In the genomic region with DNA sequence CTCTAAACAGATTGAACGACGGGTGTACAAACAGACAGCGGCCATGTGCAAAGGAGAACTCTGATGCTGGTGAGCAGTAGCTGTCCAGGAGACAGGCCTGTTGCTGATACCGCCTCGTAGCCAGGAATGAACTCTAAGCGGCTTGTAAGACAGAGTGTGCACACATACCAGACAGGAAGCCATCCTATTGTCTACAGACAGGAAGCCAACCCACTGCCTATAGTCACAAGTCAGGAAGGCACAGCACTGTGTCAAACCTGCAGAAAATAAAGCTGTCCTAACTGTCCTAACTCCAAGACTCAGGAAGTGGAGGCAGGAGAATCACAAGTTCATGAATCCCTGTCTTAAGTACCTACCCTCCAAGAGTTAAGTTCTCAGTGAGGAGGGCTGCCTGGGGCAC, we compare ENCODE assay signal across 23 mouse cellular contexts. TPM values are rescaled to one million over a fixed set of nuclear protein-coding genes. Genes with fewer than 3 reads are reported as not detected.
DNase-seq lines count a peak whose midpoint lies in the region; ATAC-seq lines count a peak whose summit lies in the region.
"Had no signal": no experiment of that assay in that cellular context is flagged by ENCODE, and none has a peak within 500 bp of the region (broad histone marks: within the 10 kb centered on the region; RNA-seq: fewer than 3 reads in every experiment).

No protein-coding gene starts in this region.

- 0 out of 4 replicates have a peak, but pooled peaks cover 0 to 2% of the 10 kb centered on the region in 2 experiments for H3K4me1 ChIP-seq in heart, embryonic 14.5 days (ENCODE audit: control insufficient read depth in 2 of 2, insufficient read depth in 2 of 2, low read length in 2 of 2)
- peaks cover 26% of the 10 kb centered on the region for H3K4me1 ChIP-seq in kidney, embryonic 15.5 days
- no peaks in the 10 kb centered on the region for H3K4me1 ChIP-seq in liver, embryonic 12.5 days
- no peaks in the 10 kb centered on the region; the same call in 1 of the 2 replicates for H3K4me1 ChIP-seq in liver, embryonic 11.5 days (replicated peaks; ENCODE audit: control insufficient read depth, insufficient read depth, low read length)
- H3K4me1 ChIP-seq in lung, embryonic 16.5 days (replicated peaks; ENCODE audit: control insufficient read depth, insufficient read depth, low read length), result no peaks in the 10 kb centered on the region
- H3K4me1 ChIP-seq: embryonic facial prominence, embryonic 12.5 days; forebrain, embryonic 15.5 days had no signal

- 63% methylated on average over 6 of the region's 6 CpGs for WGBS in heart, embryonic 14.5 days
- WGBS in kidney, embryonic 15.5 days, result 70% methylated on average over 6 of the region's 6 CpGs
- 51% methylated on average over 6 of the region's 6 CpGs for WGBS in liver, embryonic 12.5 days (ENCODE audit: insufficient replicate concordance)
- 69% methylated on average over 6 of the region's 6 CpGs for WGBS in liver, embryonic 11.5 days
- 46% methylated on average over 6 of the region's 6 CpGs for WGBS in lung, embryonic 16.5 days

- H3K27ac ChIP-seq in heart, embryonic 14.5 days (replicated peaks in 1 of 2; ENCODE audit: control insufficient read depth in 1 of 2, insufficient read depth in 1 of 2, low read depth in 2 of 2, low read length in 2 of 2), result 0 out of 4 replicates have a peak overlapping the region, but pooled peaks of 1 of the 2 experiments have one; percentile 37
- peak overlapping the region; percentile 48 for H3K27ac ChIP-seq in kidney, embryonic 15.5 days
- H3K27ac ChIP-seq in liver, embryonic 12.5 days, result 0 out of 2 replicates have a peak overlapping the region, but pooled peaks have one; percentile 14
- no peak overlapping the region; the same call in 1 of the 2 replicates for H3K27ac ChIP-seq in liver, embryonic 11.5 days (ENCODE audit: low read depth, low read length)
- peak overlapping the region; percentile 71 for H3K27ac ChIP-seq in lung, embryonic 16.5 days (ENCODE audit: low read length)
- H3K27ac ChIP-seq: embryonic facial prominence, embryonic 12.5 days; forebrain, embryonic 15.5 days; hindbrain, embryonic 15.5 days had no signal

- DNase-seq in heart, postnatal 25 days (ENCODE audit: low spot score), result no peak
- DNase-seq in kidney, adult 11 months, result no peak
- no peak for DNase-seq in liver, embryonic 11.5 days (ENCODE audit: low spot score)
- no peak for DNase-seq in lung, postnatal 36 days
- DNase-seq: adrenal gland, postnatal 14 days; cerebellum, adult 11-12 months; cerebellum, adult 9-10 months; cerebellum, postnatal 25 days; gastrocnemius, postnatal 36 days; heart, adult 18-20 months had no signal

- intact Hi-C loops in heart, postnatal 25 days (cut with DNase I), result no loop called here

- no peaks in the 10 kb centered on the region for H3K9me3 ChIP-seq in heart, embryonic 14.5 days (ENCODE audit: control insufficient read depth, low read length)
- no peaks in the 10 kb centered on the region for H3K9me3 ChIP-seq in kidney, embryonic 15.5 days (replicated peaks)
- H3K9me3 ChIP-seq in liver, embryonic 12.5 days (replicated peaks), result no peaks in the 10 kb centered on the region
- H3K9me3 ChIP-seq in liver, embryonic 11.5 days (ENCODE audit: control insufficient read depth, low read length), result no peaks in the 10 kb centered on the region
- H3K9me3 ChIP-seq in lung, embryonic 16.5 days (ENCODE audit: control insufficient read depth, low read length), result no peaks in the 10 kb centered on the region
- H3K9me3 ChIP-seq: embryonic facial prominence, embryonic 12.5 days; forebrain, embryonic 15.5 days; hindbrain, embryonic 15.5 days had no signal

- H3K36me3 ChIP-seq in heart, embryonic 14.5 days (ENCODE audit: control insufficient read depth, insufficient read depth, low read length), result no peaks in the 10 kb centered on the region
- no peaks in the 10 kb centered on the region for H3K36me3 ChIP-seq in kidney, embryonic 15.5 days
- no peaks in the 10 kb centered on the region for H3K36me3 ChIP-seq in liver, embryonic 12.5 days
- H3K36me3 ChIP-seq in liver, embryonic 11.5 days (ENCODE audit: control insufficient read depth, insufficient read depth, low read length), result no peaks in the 10 kb centered on the region
- H3K36me3 ChIP-seq in lung, embryonic 16.5 days (ENCODE audit: control insufficient read depth, insufficient read depth, low read length), result no peaks in the 10 kb centered on the region
- H3K36me3 ChIP-seq: embryonic facial prominence, embryonic 12.5 days; forebrain, embryonic 15.5 days; hindbrain, embryonic 15.5 days had no signal

- H3K4me2 ChIP-seq in heart, embryonic 14.5 days (ENCODE audit: low read length), result no peak overlapping the region
- no peak overlapping the region for H3K4me2 ChIP-seq in kidney, embryonic 15.5 days
- no peak overlapping the region for H3K4me2 ChIP-seq in liver, embryonic 12.5 days
- H3K4me2 ChIP-seq in liver, embryonic 11.5 days, result no peak overlapping the region
- H3K4me2 ChIP-seq in lung, embryonic 16.5 days (ENCODE audit: low read depth, low read length), result no peak overlapping the region
- H3K4me2 ChIP-seq: embryonic facial prominence, embryonic 12.5 days; forebrain, embryonic 15.5 days; hindbrain, embryonic 15.5 days had no signal

- ATAC-seq in heart, embryonic 14.5 days (ENCODE audit: insufficient number of reproducible peaks, insufficient read depth, low FRiP score, low read depth), result peak; percentile 58
- no peak; the same call in 1 of the 2 replicates for ATAC-seq in kidney, embryonic 15.5 days (replicated peaks; ENCODE audit: low FRiP score)
- no peak for ATAC-seq in liver, embryonic 12.5 days
- no peak; the same call in 1 of the 2 replicates for ATAC-seq in liver, embryonic 11.5 days (replicated peaks; ENCODE audit: low FRiP score)
- peak; percentile 76 for ATAC-seq in lung, embryonic 16.5 days (ENCODE audit: low read depth)
- ATAC-seq: activated CD4-positive, CD25-positive, alpha-beta regulatory T cell, adult 4 months; forebrain, embryonic 15.5 days; Patski had no signal

- H3K27me3 ChIP-seq in heart, embryonic 14.5 days (ENCODE audit: control insufficient read depth, insufficient read depth, low read length), result no peaks in the 10 kb centered on the region
- H3K27me3 ChIP-seq in kidney, embryonic 15.5 days, result peaks cover 97% of the 10 kb centered on the region
- H3K27me3 ChIP-seq in liver, embryonic 12.5 days (replicated peaks), result peaks cover 7% of the 10 kb centered on the region; the same call in 1 of the 2 replicates
- no peaks in the 10 kb centered on the region for H3K27me3 ChIP-seq in liver, embryonic 11.5 days (replicated peaks; ENCODE audit: control insufficient read depth, insufficient read depth, low read length)
- H3K27me3 ChIP-seq in lung, embryonic 16.5 days (ENCODE audit: control insufficient read depth, insufficient read depth, low read depth, low read length), result no peaks in the 10 kb centered on the region
- H3K27me3 ChIP-seq: forebrain, embryonic 15.5 days had no signal

- no peak overlapping the region for H3K4me3 ChIP-seq in heart, embryonic 14.5 days (ENCODE audit: control insufficient read depth in 1 of 2, insufficient read depth in 1 of 2, low read depth in 1 of 2, low read length in 2 of 2)
- H3K4me3 ChIP-seq in kidney, embryonic 15.5 days (replicated peaks), result no peak overlapping the region
- H3K4me3 ChIP-seq in liver, embryonic 12.5 days, result no peak overlapping the region
- H3K4me3 ChIP-seq in liver, embryonic 11.5 days (ENCODE audit: low read depth, low read length), result no peak overlapping the region
- no peak overlapping the region for H3K4me3 ChIP-seq in lung, embryonic 16.5 days (ENCODE audit: low read length)
- H3K4me3 ChIP-seq: embryonic facial prominence, embryonic 12.5 days; forebrain, embryonic 15.5 days; hindbrain, embryonic 15.5 days had no signal

- H3K9ac ChIP-seq in heart, embryonic 14.5 days (ENCODE audit: low read length), result no peak overlapping the region
- H3K9ac ChIP-seq in kidney, embryonic 15.5 days, result no peak overlapping the region
- H3K9ac ChIP-seq in liver, embryonic 12.5 days, result no peak overlapping the region
- H3K9ac ChIP-seq in liver, embryonic 11.5 days (ENCODE audit: low read depth, low read length), result no peak overlapping the region
- H3K9ac ChIP-seq in lung, embryonic 16.5 days (ENCODE audit: low read length), result no peak overlapping the region
- H3K9ac ChIP-seq: embryonic facial prominence, embryonic 12.5 days; forebrain, embryonic 15.5 days; hindbrain, embryonic 15.5 days had no signal

RNA-seq across cellular contexts. Expression of gene Barhl1, which starts 47.1 kb away (rescaled TPM):
- not detected in 2 replicates for polyA plus RNA-seq in heart, embryonic 14.5 days (2014; fragmentation: Nextera tagmentation; extraction: Ambion mirVana)
- total RNA-seq in heart, postnatal 25 days (2021), result not detected
- polyA plus RNA-seq in kidney, embryonic 15.5 days (2015; fragmentation: Nextera tagmentation; extraction: Ambion mirVana), result not detected in 2 replicates
- polyA plus RNA-seq in liver, embryonic 12.5 days (2016; fragmentation: Nextera tagmentation; extraction: Ambion mirVana), result not detected in 2 replicates
- polyA plus RNA-seq in liver, embryonic 11.5 days (2014; fragmentation: Nextera tagmentation; extraction: Ambion mirVana), result not detected in 2 replicates
- 0.28 TPM in 1 of 2 replicates, not detected in the other for polyA plus RNA-seq in lung, embryonic 16.5 days (2015; fragmentation: Nextera tagmentation; extraction: Ambion mirVana)
- total RNA-seq: adrenal gland, adult 18-20 months; adrenal gland, postnatal 14 days; CH12.LX; gastrocnemius, adult 8-10 months; gastrocnemius, postnatal 36 days; heart, adult 18-20 months; heart, postnatal 10 days had no signal
- polyA plus RNA-seq: activated CD4-positive, CD25-positive, alpha-beta regulatory T cell, adult 4 months had no signal

Comparison
In these comparisons a context has a peak if more than half of its experiments do, and no peak if none do; other contexts are left out.
1. ATAC-seq: peak in heart, embryonic 14.5 days (single experiment) and lung, embryonic 16.5 days (single experiment); none in kidney, embryonic 15.5 days (single experiment), liver, embryonic 12.5 days (single experiment) and liver, embryonic 11.5 days (single experiment).